Mouse (Mus musculus): ENCODE results near the gene 4930544D05Rik.

The 4930544D05Rik gene

GRCm38 (mm10) chr11:70641241-70641640, 25.6 kb downstream of the 4930544D05Rik start:
- no peak for DNase-seq (ENCODE audit: low spot score in 2 of 2)

- DNase-seq (ENCODE audit: low spot score in 2 of 2): no peak
These were observed 27.4 kb downstream of the 4930544D05Rik start for GRCm38 (mm10) chr11:70643051-70643450.

- DNase-seq (ENCODE audit: low spot score in 2 of 2): no peak
These were observed 29.0 kb downstream of the 4930544D05Rik start for GRCm38 (mm10) chr11:70644564-70645103.

- no peak for DNase-seq (ENCODE audit: low spot score in 2 of 2)
These were observed 30.0 kb downstream of the 4930544D05Rik start for GRCm38 (mm10) chr11:70645461-70646258.

- no peak for DNase-seq (ENCODE audit: low spot score in 2 of 2)
These were observed 30.6 kb downstream of the 4930544D05Rik start for GRCm38 (mm10) chr11:70646259-70646555.

- DNase-seq (ENCODE audit: low spot score in 2 of 2): peak; percentile 95 to 97
These were observed 31.3 kb downstream of the 4930544D05Rik start, which contains the start of the genes Rnf167 and Slc25a11 for GRCm38 (mm10) chr11:70646691-70647650. Gene Rnf167, plus strand, starts transcription at chr11:70647235. Gene Slc25a11, minus strand, starts transcription at chr11:70647479.

- peak in 1 of 2 experiments; percentile 47 for DNase-seq (ENCODE audit: low spot score in 2 of 2)
These were observed 32.2 kb downstream of the 4930544D05Rik start for GRCm38 (mm10) chr11:70647716-70648420.

- no peak for DNase-seq (ENCODE audit: low spot score in 2 of 2)
These were observed 32.9 kb downstream of the 4930544D05Rik start for GRCm38 (mm10) chr11:70648512-70648911.

GRCm38 (mm10) chr11:70649185-70649734, 33.6 kb downstream of the 4930544D05Rik start:
- DNase-seq (ENCODE audit: low spot score in 2 of 2): no peak

GRCm38 (mm10) chr11:70650322-70651175, 34.9 kb downstream of the 4930544D05Rik start:
- no peak for DNase-seq (ENCODE audit: low spot score in 2 of 2)

GRCm38 (mm10) chr11:70651391-70651790, 35.7 kb downstream of the 4930544D05Rik start:
- DNase-seq (ENCODE audit: low spot score in 2 of 2): no peak

GRCm38 (mm10) chr11:70652029-70652883, 36.6 kb downstream of the 4930544D05Rik start:
- no peak for DNase-seq (ENCODE audit: low spot score in 2 of 2)

GRCm38 (mm10) chr11:70652884-70653344, 37.3 kb downstream of the 4930544D05Rik start:
- no peak for DNase-seq (ENCODE audit: low spot score in 2 of 2)

- DNase-seq (ENCODE audit: low spot score in 2 of 2): peak in 1 of 2 experiments; percentile 55
These were observed 37.9 kb downstream of the 4930544D05Rik start for GRCm38 (mm10) chr11:70653345-70654197.

- peak; percentile 58 to 70 for DNase-seq (ENCODE audit: low spot score in 2 of 2)
These were observed 38.7 kb downstream of the 4930544D05Rik start, which contains the start of gene Pfn1 for GRCm38 (mm10) chr11:70654198-70654922. Gene Pfn1, minus strand, starts transcription at chr11:70654644.

- DNase-seq (ENCODE audit: low spot score in 2 of 2): peak in 1 of 2 experiments; percentile 72
These were observed 39.4 kb downstream of the 4930544D05Rik start for GRCm38 (mm10) chr11:70654923-70655570.
